Mouse (Mus musculus) kidney, adult 2 months (tissue): ENCODE measurements around the gene Rbfox3.

Experiments used
- CTCF ChIP-seq: fragments of 200-500 bp; conservative IDR thresholded peaks from 2 replicates; pipeline ENCODE4 v1.5.1; 2011; ENCODE audit warnings: low read depth, mild to moderate bottlenecking, control low read depth, low read length, moderate library complexity, mixed read lengths; ENCODE audit not compliant: insufficient read depth, insufficient read length
- POLR2A ChIP-seq: fragments of 200-500 bp; IDR thresholded peaks from one replicate; pipeline ENCODE4 v1.6.1; 2011; ENCODE audit warnings: low read depth, low read length, control low read depth

- TF ChIP-seq CTCF (no peak), POLR2A (no peak)
These were observed 2.9 kb downstream of the Rbfox3 start for GRCm38 (mm10) chr11:118908431-118908980.
